Mouse (Mus musculus): ENCODE results near the gene Eya4.

Eya4 gene

DNA sequence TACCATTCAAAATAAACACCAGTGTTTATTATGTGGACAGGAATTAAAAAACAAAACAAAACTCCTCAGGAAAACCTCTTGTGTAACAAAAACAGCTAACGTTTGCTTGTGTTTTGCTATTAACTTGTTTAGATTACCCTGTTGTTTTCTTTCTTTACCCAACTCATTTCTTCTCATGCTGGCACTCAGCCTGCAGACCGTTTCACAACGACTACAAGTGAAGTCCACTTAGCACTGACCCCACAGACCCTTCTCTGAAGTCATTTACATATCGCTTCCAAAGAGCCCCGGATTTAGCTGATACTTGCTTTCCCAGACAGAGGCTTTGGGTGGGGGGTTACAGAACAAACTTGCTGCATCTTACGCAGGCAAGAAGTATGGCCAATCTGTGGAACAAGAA is 286.9 kb downstream of the Eya4 start:
- no peak for DNase-seq (ENCODE audit: low read depth, low spot score)

DNA sequence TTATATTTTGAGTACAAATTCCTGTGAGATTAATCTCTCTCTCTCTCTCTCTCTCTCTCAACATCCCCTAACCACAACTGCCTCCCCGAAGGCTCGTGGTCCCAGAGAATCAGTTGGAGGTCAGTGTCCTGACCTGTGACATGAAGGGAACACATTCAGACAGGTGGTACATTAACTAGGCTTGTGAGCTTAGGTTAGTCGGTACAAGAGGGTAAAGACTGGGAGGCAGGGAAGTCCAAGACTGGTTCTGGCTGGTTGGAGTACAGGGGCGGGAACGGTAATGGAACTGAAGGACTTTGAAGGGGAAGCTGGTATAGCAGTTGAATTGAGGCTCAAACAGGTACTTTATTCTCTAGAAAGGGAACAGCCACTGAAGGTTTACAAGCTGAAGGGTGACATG is 287.9 kb downstream of the Eya4 start:
- DNase-seq (ENCODE audit: low read depth, low spot score), result no peak

DNA sequence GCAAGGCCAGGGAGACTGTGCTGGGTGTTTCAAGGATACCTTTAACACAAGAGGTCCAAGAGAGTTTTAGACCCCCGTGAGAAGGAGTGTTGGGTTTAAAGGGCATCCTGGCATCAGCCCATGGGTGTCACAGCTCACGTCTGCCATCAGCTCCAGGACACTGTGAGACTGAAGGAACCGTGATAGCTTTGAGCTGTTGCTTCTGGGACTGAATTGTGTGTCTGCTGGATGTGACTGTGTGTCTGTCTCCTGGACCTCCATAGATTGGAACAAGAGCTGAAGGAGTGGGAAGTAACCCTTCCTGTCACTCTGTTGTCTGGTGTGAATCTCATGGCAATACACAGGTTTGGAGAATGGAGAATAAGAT is 289.9 kb downstream of the Eya4 start:
- no peak for DNase-seq (ENCODE audit: low read depth, low spot score)

DNA sequence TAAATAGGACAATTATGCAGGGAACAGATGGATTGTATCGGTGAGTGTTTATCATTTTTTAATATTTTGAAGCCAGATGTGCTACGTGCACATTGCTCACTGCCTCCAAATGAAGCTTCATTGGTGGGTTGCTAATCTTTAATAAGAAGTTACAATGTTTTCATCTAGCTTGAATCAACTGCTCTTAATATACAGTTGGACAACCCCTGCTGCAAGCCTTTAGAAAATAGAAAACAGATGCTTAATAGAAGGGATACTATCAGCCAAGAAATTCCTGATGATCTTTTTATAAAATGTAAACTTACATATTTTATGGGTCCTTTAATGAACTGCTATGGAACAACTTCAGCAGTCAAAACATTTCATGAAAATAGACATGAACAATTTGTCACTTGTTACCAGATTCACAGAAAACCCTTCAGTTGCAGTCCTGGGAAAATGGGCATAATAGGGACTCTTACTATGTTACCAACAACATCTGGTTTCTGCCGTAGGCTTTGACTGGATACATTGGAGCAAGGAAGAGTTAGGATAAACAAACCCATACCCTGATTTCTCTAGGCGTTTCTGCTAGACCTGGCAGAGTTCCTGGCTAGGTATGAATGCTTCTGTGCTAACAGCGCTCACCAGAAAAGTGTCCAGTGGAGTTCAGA is 290.4 kb downstream of the Eya4 start:
- DNase-seq (ENCODE audit: low read depth, low spot score), result no peak

DNA sequence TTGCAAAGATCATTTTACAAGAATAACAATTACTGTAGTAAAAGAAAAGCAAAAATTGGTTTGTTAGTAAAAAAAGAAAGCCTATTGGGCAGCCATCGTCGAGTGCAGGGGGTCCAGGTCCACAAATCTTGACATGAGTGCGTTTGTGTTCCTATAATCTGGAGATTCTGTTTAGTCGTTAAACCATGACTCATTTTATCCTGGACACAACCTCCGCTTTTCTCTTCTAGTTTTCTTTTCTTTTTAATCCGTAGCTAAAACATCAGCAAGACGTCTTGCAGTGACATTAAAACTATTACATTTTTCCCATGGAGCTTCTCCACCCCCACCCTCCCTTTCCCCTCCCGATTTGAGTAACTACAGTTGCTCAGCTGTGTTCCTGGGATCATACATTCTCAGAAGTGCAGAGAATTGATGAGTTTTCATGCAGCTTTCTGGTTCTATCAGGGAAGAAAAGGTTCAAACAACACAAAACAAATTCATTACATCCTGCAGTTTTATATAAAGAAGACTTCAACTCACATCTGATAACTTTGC is 297.1 kb downstream of the Eya4 start:
- no peak for DNase-seq (ENCODE audit: low read depth, low spot score)

Data from retina, adult 2 months (tissue).